Mouse (Mus musculus) gastrocnemius, adult 18-20 months (tissue): ENCODE measurements around the gene Epb41l3. TPM values are rescaled to one million over a fixed set of nuclear protein-coding genes. Genes with fewer than 3 reads are reported as not detected.

ENCODE experiments used
- DNase-seq: peaks from one replicate; pipeline ENCODE4 v3.0.0; 2021; ENCODE audit warnings: low spot score
- total RNA-seq, 2 experiments: library from RNA; stranded (reverse); gene quantifications; 2 replicates each; pipeline ENCODE4 v1.2.3; 2021

Epb41l3 gene
- total RNA-seq, 2 experiments from 2014 or later, result 1.8 to 2.6 TPM

DNA sequence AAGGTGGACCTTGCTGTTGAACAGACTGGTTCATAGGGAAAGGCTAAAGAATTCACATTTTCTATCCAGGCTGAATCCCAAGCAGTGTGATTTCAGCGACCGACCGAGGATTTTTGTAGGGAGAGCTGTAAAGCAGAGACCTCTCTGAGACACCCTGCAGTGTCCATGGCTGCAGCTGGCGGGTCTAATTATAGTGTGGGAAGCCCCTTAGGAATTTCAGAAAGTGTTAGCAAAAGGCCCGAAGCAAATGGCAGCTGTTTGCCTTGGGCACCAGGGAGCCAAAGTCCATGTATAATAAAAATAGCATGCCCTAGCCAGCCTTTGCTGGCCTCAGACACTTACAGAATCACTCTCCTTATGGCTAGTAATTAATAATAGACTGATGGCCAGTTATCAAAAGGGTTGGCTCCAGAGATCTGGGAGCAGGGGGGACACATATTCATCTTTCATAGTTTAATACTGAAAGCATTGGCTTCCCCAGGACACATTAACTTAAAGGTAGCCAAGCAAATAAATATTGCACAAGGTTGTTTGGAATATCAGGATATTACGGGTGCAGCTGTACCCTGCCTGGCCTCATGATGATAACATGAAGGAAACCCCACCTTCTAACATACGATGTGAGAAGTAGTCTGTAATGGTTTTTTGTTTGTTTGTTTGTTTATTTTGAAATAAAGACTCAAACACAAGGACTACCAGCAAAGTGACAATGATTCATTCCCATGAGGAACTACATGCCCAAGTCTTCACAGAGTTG lies 106.3 kb downstream of the Epb41l3 start:
- no peak for DNase-seq

DNA sequence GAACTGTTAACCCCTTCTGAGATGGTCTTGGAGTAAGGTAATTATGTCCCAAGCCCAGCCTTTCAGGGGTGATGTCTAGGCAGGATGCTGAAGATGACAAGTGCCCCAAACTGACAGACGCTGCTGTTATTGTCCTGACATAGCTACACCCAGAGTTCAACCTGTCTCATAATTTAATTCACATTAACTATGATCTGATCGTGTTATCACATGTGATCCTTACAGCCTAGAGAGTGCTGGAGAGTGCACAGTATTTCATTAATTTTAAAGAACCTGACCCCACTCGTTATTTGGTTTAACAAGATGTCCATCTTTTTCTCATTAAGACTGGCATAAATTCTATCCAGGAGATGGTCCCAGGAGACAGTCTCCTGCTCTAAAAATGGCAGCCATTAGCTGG lies 112.3 kb downstream of the Epb41l3 start:
- DNase-seq, result no peak

GRCm38 (mm10) chr17:69192863-69193493 lies 117.5 kb downstream of the Epb41l3 start:
- DNase-seq, result no peak

DNA sequence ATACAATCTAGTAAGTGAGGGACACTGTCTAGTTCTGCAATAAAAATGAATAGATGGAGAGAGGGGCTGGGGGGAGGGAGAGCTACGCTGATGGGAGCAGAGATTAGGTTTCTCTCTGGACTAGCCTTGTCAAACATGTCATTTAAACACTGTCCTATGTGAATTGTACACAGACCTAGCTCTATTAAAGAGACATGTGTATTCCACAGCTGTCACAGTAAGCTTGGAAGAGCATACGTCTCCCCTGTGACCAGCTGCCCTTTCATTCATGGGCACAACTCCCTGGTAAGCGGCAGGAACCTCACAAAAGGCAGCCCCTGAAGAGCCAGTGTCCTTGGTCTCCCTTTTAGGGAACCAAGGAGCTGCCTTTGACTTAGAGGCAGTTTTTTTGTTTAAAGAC lies 119.1 kb downstream of the Epb41l3 start:
- DNase-seq, result no peak

- DNase-seq, result no peak
Measured at GRCm38 (mm10) chr17:69195758-69196157, 120.3 kb downstream of the Epb41l3 start.

- DNase-seq, result no peak
Measured at GRCm38 (mm10) chr17:69196656-69197055, 121.2 kb downstream of the Epb41l3 start.

DNA sequence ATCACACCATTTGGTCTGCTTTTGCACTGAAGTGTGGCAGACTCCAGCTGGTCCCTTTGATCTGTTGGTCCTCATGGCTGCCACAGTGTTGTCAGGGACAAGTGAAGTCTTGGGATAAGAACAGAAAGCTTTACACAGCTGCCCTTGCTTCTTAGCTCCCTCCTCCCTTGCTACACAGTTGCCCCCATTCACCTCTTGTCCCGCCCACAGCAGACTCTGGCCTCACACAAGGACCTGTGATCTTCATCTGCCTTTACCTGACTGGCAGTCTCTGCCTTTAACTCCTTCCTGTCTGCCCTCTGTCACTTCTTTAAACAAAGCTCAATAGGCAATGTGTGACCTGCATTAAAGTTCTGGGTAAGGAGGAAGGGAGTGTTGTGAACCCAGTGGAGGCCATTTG lies 123.3 kb downstream of the Epb41l3 start:
- no peak for DNase-seq

DNA sequence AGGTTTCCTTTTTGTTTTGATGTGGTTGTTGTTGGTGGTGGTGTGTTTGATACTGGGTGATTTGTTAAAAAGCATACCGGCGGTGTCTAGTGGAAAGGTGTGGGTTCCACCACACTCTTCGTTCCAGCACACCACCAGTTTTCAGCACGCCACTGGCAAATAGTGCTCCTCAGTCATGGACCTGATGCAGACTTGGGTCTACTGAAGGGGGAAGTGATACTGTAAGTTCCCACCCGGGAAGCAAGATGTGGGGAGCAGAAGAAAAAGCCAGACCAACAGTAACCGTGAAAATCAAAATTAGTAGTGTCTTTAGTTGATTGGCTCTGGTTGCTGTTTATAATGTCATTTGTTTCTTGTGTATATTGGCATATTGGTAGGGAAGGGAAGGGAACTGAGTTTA lies 124.3 kb downstream of the Epb41l3 start:
- DNase-seq, result no peak

DNA sequence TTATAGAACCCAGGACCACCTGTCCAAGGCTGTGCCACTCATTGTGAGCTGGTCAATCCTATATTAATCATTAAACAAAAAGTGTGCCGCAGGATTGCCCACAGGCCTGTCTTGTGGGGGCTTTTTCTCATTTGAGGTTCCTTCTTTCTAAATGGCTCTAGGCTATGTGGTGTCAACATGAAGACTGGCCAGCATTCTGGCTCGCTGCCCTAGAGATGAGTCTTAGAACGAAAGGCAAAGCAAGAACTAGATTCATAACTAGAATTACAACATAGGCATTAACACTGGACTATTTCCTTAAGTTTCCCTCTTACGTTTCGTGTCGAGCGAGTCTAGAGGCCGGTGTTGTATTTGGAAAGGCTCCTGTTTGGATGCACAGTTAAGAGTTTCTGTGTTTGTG lies 125.5 kb downstream of the Epb41l3 start:
- DNase-seq, result no peak

GRCm38 (mm10) chr17:69205282-69205999 lies 130.0 kb downstream of the Epb41l3 start:
- DNase-seq, result no peak

DNA sequence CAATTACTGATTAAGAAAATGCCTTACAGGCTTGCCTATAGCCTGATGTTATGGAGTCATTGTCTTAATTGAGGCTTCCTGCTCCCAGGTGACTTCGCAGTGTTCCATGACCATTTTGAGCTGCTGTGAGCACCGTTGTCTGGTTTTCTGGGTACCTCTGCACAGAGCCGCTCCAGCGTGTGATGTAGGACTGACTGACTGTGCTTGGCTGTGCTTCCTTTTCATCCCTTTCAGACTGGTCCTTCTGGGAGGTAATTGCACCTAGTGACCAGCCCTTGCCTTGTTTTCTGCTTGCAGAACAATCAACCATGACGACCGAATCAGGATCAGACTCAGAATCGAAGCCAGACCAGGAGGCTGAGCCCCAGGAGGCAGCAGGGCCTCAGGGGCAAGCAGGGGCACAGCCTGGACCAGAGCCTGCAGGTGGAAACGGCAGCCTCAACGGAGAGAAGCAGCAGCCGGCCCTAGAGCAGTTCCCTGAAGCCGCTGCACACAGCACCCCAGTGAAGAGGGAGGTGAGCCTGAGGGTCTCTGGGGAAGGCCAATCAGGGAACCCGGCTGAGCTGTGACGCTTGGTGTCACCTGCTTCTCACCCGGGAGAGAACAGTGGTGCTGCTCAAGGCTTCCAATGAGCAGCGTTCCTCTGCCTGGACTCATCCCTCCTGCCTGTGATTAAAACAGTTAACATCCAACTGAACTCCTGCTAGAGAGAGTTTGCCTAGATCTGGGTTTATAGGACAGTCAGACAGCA lies 132.3 kb downstream of the Epb41l3 start:
- DNase-seq, result no peak

GRCm38 (mm10) chr17:69211065-69211464 lies 135.6 kb downstream of the Epb41l3 start:
- no peak for DNase-seq

- no peak for DNase-seq
Measured at GRCm38 (mm10) chr17:69216120-69216519, 140.6 kb downstream of the Epb41l3 start.

GRCm38 (mm10) chr17:69220849-69221248 lies 145.4 kb downstream of the Epb41l3 start:
- no peak for DNase-seq

GRCm38 (mm10) chr17:69221377-69221776 lies 145.9 kb downstream of the Epb41l3 start:
- DNase-seq, result no peak

DNA sequence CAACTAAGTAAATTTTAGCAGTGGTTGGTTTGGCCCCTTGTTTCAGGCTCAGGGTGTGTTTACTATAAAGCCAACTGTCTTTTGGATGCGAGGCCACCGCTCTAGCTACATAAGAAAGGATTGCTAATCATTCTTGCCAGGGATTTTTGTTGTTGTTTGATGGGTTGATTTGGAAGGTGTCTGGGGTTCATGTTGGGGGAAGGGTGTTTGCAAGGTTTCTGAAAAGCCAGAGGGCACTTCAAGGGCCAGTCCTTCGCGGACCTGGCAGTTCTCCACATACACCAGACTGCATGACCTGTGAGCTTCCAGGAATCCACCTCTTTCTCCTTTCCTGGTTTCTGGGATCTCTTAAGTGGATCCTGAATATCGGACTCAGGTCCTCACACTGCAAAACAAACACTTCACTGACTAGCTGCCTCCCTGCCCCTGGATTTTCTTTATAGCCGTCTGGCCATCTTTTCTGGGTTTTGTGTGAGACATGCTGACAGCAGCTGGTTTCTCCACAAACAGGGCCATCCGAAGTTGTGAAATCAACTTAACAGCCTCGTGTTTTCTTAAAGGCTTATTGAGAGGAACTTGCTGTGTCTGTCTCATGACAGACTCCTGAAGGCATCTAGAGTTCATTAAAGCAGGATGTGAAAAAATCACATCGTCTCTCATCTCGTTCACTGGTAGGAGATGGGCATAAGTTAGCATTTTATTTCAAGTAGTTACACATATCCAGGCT lies 146.6 kb downstream of the Epb41l3 start:
- DNase-seq, result no peak

GRCm38 (mm10) chr17:69225996-69226395 lies 150.5 kb downstream of the Epb41l3 start:
- no peak for DNase-seq

GRCm38 (mm10) chr17:69227426-69228014 lies 152.0 kb downstream of the Epb41l3 start:
- no peak for DNase-seq

DNA sequence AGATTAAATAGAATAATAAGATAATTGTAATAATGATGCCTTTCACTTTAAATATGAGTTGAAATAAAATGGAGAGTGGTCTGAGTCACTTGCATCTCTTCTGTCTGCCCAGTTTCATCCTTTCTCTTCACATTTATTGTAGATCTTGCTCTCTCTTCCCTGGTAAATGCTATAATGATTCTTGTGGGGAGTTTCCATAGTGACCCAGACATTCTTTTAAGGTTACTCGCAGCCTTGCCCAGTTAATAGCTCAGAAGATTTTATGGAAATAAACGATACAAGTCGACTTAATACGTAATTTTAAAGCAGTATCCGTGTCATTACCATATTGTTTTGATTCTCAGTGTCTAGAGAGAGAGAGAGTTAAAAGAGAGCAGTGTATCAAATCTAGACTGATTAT lies 154.0 kb downstream of the Epb41l3 start:
- no peak for DNase-seq

- no peak for DNase-seq
Measured at GRCm38 (mm10) chr17:69230131-69230621, 154.7 kb downstream of the Epb41l3 start.

- DNase-seq, result no peak
Measured at GRCm38 (mm10) chr17:69231360-69231759, 155.9 kb downstream of the Epb41l3 start.
